Mouse (Mus musculus): ENCODE data around the gene Egf. TPM values are rescaled to one million over a fixed set of nuclear protein-coding genes. Genes with fewer than 3 reads are reported as not detected.

The Egf gene
- 2.0 and 2.2 TPM in 2 replicates for polyA plus RNA-seq (2014; fragmentation: Nextera tagmentation; extraction: Ambion mirVana)

GRCm38 (mm10) chr3:129754650-129755604, at the start of gene Egf:
TSS of gene Egf (minus strand) at chr3:129755316.
- H3K36me3 ChIP-seq (ENCODE audit: control insufficient read depth, insufficient read depth, low read length) = no peaks in the 10 kb centered on the region
- H3K4me1 ChIP-seq (ENCODE audit: control insufficient read depth, insufficient read depth, low read length) = no peaks in the 10 kb centered on the region; the same call in 1 of the 2 replicates
- H3K27ac ChIP-seq (ENCODE audit: low read length) = no peak within 1 kb of the TSS
- H3K9me3 ChIP-seq (ENCODE audit: control insufficient read depth, low read depth, low read length) = peaks cover 5% of the 10 kb centered on the region; the same call in 1 of the 2 replicates
- peak within 1 kb of the TSS; percentile 39 for H3K4me2 ChIP-seq (replicated peaks; ENCODE audit: low read depth, low read length)
- H3K4me3 ChIP-seq (ENCODE audit: low read depth, low read length) = peak within 1 kb of the TSS; percentile 8
- no peaks in the 10 kb centered on the region for H3K27me3 ChIP-seq (ENCODE audit: control insufficient read depth, insufficient read depth, low read length)
- H3K9ac ChIP-seq (replicated peaks; ENCODE audit: low read depth, low read length) = no peak within 1 kb of the TSS
- ATAC-seq (ENCODE audit: insufficient number of reproducible peaks, insufficient read depth, low FRiP score, low read depth) = no peak
- WGBS = 5% methylated on average over 20 of the region's 20 CpGs

- no peaks in the 10 kb centered on the region for H3K27me3 ChIP-seq (ENCODE audit: control insufficient read depth, insufficient read depth, low read length)
- no peak within 1 kb of the TSS for H3K9ac ChIP-seq (replicated peaks; ENCODE audit: low read depth, low read length)
- ATAC-seq (ENCODE audit: insufficient number of reproducible peaks, insufficient read depth, low FRiP score, low read depth) = no peak
- no peaks in the 10 kb centered on the region for H3K36me3 ChIP-seq (ENCODE audit: control insufficient read depth, insufficient read depth, low read length)
- no peak within 1 kb of the TSS for H3K4me2 ChIP-seq (replicated peaks; ENCODE audit: low read depth, low read length)
- H3K4me1 ChIP-seq (ENCODE audit: control insufficient read depth, insufficient read depth, low read length) = no peaks in the 10 kb centered on the region
- no peaks in the 10 kb centered on the region for H3K9me3 ChIP-seq (ENCODE audit: control insufficient read depth, low read depth, low read length)
- H3K27ac ChIP-seq (ENCODE audit: low read length) = no peak within 1 kb of the TSS
- 73% methylated on average over 10 of the region's 10 CpGs for WGBS
- H3K4me3 ChIP-seq (ENCODE audit: low read depth, low read length) = no peak within 1 kb of the TSS
Measured at GRCm38 (mm10) chr3:129803765-129804164, 48.6 kb upstream of the Egf start, which contains the start of gene Lrit3. TSS of gene Lrit3 (minus strand) at chr3:129804030.

GRCm38 (mm10) chr3:129799011-129799410, 43.9 kb upstream of the Egf start:
- H3K4me2 ChIP-seq (replicated peaks; ENCODE audit: low read depth, low read length) = no peak overlapping the region
- no peak overlapping the region for H3K27ac ChIP-seq (ENCODE audit: low read length)
- H3K9ac ChIP-seq (replicated peaks; ENCODE audit: low read depth, low read length) = no peak overlapping the region
- no peak for ATAC-seq (ENCODE audit: insufficient number of reproducible peaks, insufficient read depth, low FRiP score, low read depth)
- 70% methylated on average over 2 of the region's 2 CpGs for WGBS
- H3K4me3 ChIP-seq (ENCODE audit: low read depth, low read length) = no peak overlapping the region
- H3K36me3 ChIP-seq (ENCODE audit: control insufficient read depth, insufficient read depth, low read length) = no peaks in the 10 kb centered on the region
- H3K9me3 ChIP-seq (ENCODE audit: control insufficient read depth, low read depth, low read length) = no peaks in the 10 kb centered on the region
- H3K27me3 ChIP-seq (ENCODE audit: control insufficient read depth, insufficient read depth, low read length) = no peaks in the 10 kb centered on the region
- no peaks in the 10 kb centered on the region for H3K4me1 ChIP-seq (ENCODE audit: control insufficient read depth, insufficient read depth, low read length)

- Histone ChIP-seq H3K4me1 (ENCODE audit: control insufficient read depth, insufficient read depth, low read length) (no peaks in the 10 kb centered on the region), H3K27ac (ENCODE audit: low read length) (no peak overlapping the region), H3K4me2 (replicated peaks; ENCODE audit: low read depth, low read length) (no peak overlapping the region), H3K27me3 (ENCODE audit: control insufficient read depth, insufficient read depth, low read length) (no peaks in the 10 kb centered on the region), H3K36me3 (ENCODE audit: control insufficient read depth, insufficient read depth, low read length) (no peaks in the 10 kb centered on the region), H3K9me3 (ENCODE audit: control insufficient read depth, low read depth, low read length) (no peaks in the 10 kb centered on the region), H3K9ac (replicated peaks; ENCODE audit: low read depth, low read length) (no peak overlapping the region), H3K4me3 (ENCODE audit: low read depth, low read length) (no peak overlapping the region)
- no peak for ATAC-seq (ENCODE audit: insufficient number of reproducible peaks, insufficient read depth, low FRiP score, low read depth)
- WGBS = 79% methylated on average over 11 of the region's 11 CpGs
Measured at GRCm38 (mm10) chr3:129798551-129798950, 43.4 kb upstream of the Egf start.

GRCm38 (mm10) chr3:129797341-129797740, 42.2 kb upstream of the Egf start:
- ATAC-seq (ENCODE audit: insufficient number of reproducible peaks, insufficient read depth, low FRiP score, low read depth) = no peak
- Histone ChIP-seq H3K27ac (ENCODE audit: low read length) (no peak overlapping the region), H3K36me3 (ENCODE audit: control insufficient read depth, insufficient read depth, low read length) (no peaks in the 10 kb centered on the region), H3K9ac (replicated peaks; ENCODE audit: low read depth, low read length) (no peak overlapping the region), H3K9me3 (ENCODE audit: control insufficient read depth, low read depth, low read length) (no peaks in the 10 kb centered on the region), H3K4me2 (replicated peaks; ENCODE audit: low read depth, low read length) (no peak overlapping the region), H3K4me1 (ENCODE audit: control insufficient read depth, insufficient read depth, low read length) (no peaks in the 10 kb centered on the region), H3K4me3 (ENCODE audit: low read depth, low read length) (no peak overlapping the region), H3K27me3 (ENCODE audit: control insufficient read depth, insufficient read depth, low read length) (no peaks in the 10 kb centered on the region)
- WGBS = 71% methylated on average over 5 of the region's 5 CpGs

GRCm38 (mm10) chr3:129793801-129794200, 38.7 kb upstream of the Egf start:
- no peaks in the 10 kb centered on the region for H3K27me3 ChIP-seq (ENCODE audit: control insufficient read depth, insufficient read depth, low read length)
- H3K27ac ChIP-seq (ENCODE audit: low read length) = no peak overlapping the region
- no peak overlapping the region for H3K4me3 ChIP-seq (ENCODE audit: low read depth, low read length)
- no peaks in the 10 kb centered on the region for H3K4me1 ChIP-seq (ENCODE audit: control insufficient read depth, insufficient read depth, low read length)
- WGBS = 82% methylated on average over 5 of the region's 5 CpGs
- H3K4me2 ChIP-seq (replicated peaks; ENCODE audit: low read depth, low read length) = no peak overlapping the region
- no peaks in the 10 kb centered on the region for H3K36me3 ChIP-seq (ENCODE audit: control insufficient read depth, insufficient read depth, low read length)
- no peak for ATAC-seq (ENCODE audit: insufficient number of reproducible peaks, insufficient read depth, low FRiP score, low read depth)
- H3K9me3 ChIP-seq (ENCODE audit: control insufficient read depth, low read depth, low read length) = no peaks in the 10 kb centered on the region
- H3K9ac ChIP-seq (replicated peaks; ENCODE audit: low read depth, low read length) = no peak overlapping the region

- no peak overlapping the region for H3K9ac ChIP-seq (replicated peaks; ENCODE audit: low read depth, low read length)
- H3K9me3 ChIP-seq (ENCODE audit: control insufficient read depth, low read depth, low read length) = no peaks in the 10 kb centered on the region
- H3K27me3 ChIP-seq (ENCODE audit: control insufficient read depth, insufficient read depth, low read length) = no peaks in the 10 kb centered on the region
- H3K4me2 ChIP-seq (replicated peaks; ENCODE audit: low read depth, low read length) = no peak overlapping the region
- no peaks in the 10 kb centered on the region for H3K36me3 ChIP-seq (ENCODE audit: control insufficient read depth, insufficient read depth, low read length)
- H3K27ac ChIP-seq (ENCODE audit: low read length) = no peak overlapping the region
- no peak overlapping the region for H3K4me3 ChIP-seq (ENCODE audit: low read depth, low read length)
- 84% methylated on average over 3 of the region's 3 CpGs for WGBS
- no peak for ATAC-seq (ENCODE audit: insufficient number of reproducible peaks, insufficient read depth, low FRiP score, low read depth)
- no peaks in the 10 kb centered on the region for H3K4me1 ChIP-seq (ENCODE audit: control insufficient read depth, insufficient read depth, low read length)
Measured at GRCm38 (mm10) chr3:129782746-129783145, 27.6 kb upstream of the Egf start.

- ATAC-seq (ENCODE audit: insufficient number of reproducible peaks, insufficient read depth, low FRiP score, low read depth) = no peak
- Histone ChIP-seq H3K9ac (replicated peaks; ENCODE audit: low read depth, low read length) (no peak overlapping the region), H3K27ac (ENCODE audit: low read length) (no peak overlapping the region), H3K4me1 (ENCODE audit: control insufficient read depth, insufficient read depth, low read length) (no peaks in the 10 kb centered on the region), H3K4me2 (replicated peaks; ENCODE audit: low read depth, low read length) (no peak overlapping the region), H3K27me3 (ENCODE audit: control insufficient read depth, insufficient read depth, low read length) (no peaks in the 10 kb centered on the region), H3K36me3 (ENCODE audit: control insufficient read depth, insufficient read depth, low read length) (no peaks in the 10 kb centered on the region), H3K9me3 (ENCODE audit: control insufficient read depth, low read depth, low read length) (no peaks in the 10 kb centered on the region), H3K4me3 (ENCODE audit: low read depth, low read length) (no peak overlapping the region)
- 50% methylated on average over 10 of the region's 10 CpGs for WGBS
Measured at GRCm38 (mm10) chr3:129781435-129781834, 26.3 kb upstream of the Egf start.
